Mouse (Mus musculus): Measurements from ENCODE around the gene Hba-a1.

- TF ChIP-seq CTCF (IDR thresholded peaks at IDR 0.05; ENCODE audit: control insufficient read depth, insufficient read depth, low read length) (no peak), POLR2A (IDR thresholded peaks at IDR 0.05; ENCODE audit: borderline replicate concordance, control insufficient read depth, low read depth, low read length) (no peak)
Measured at GRCm38 (mm10) chr11:32267964-32268363, 15.3 kb upstream of the Hba-a1 start.
